Mouse (Mus musculus) cerebellum, adult 9-10 months (tissue): ENCODE data around the gene Cog1.

ENCODE experiments used
- DNase-seq: peaks from one replicate; pipeline ENCODE4 v3.0.0; 2022

The Cog1 gene

GRCm38 (mm10) chr11:113632303-113632702, 16.7 kb upstream of the Cog1 start:
- DNase-seq = no peak

- DNase-seq = no peak
Observed at GRCm38 (mm10) chr11:113633398-113633797, 15.6 kb upstream of the Cog1 start.

GRCm38 (mm10) chr11:113634699-113635121, 14.3 kb upstream of the Cog1 start:
- no peak for DNase-seq

GRCm38 (mm10) chr11:113638680-113639079, 10.3 kb upstream of the Cog1 start:
- DNase-seq = no peak

- DNase-seq = no peak
Observed at GRCm38 (mm10) chr11:113645181-113645580, 3.8 kb upstream of the Cog1 start.

- DNase-seq = peak; percentile 84
Observed at GRCm38 (mm10) chr11:113648152-113648551, 817 bp upstream of the Cog1 start.

- DNase-seq = no peak
Observed at GRCm38 (mm10) chr11:113649353-113650210, 613 bp downstream of the Cog1 start, which contains the start of gene Slc39a11. TSS of gene Slc39a11 (minus strand) at chr11:113650079.

- DNase-seq = peak; percentile 78
Observed at GRCm38 (mm10) chr11:113651206-113651906, 2.4 kb downstream of the Cog1 start.

GRCm38 (mm10) chr11:113651907-113652273, 2.9 kb downstream of the Cog1 start:
- DNase-seq = peak; percentile 73

- DNase-seq = peak; percentile 40
Observed at GRCm38 (mm10) chr11:113652516-113652915, 3.5 kb downstream of the Cog1 start.

GRCm38 (mm10) chr11:113654105-113654504, 5.1 kb downstream of the Cog1 start:
- DNase-seq = peak; percentile 51

GRCm38 (mm10) chr11:113654561-113655270, 5.7 kb downstream of the Cog1 start:
- peak; percentile 42 for DNase-seq

- DNase-seq = peak; percentile 98
Observed at GRCm38 (mm10) chr11:113656511-113656932, 7.6 kb downstream of the Cog1 start.

- peak; percentile 66 for DNase-seq
Observed at GRCm38 (mm10) chr11:113657221-113657620, 8.3 kb downstream of the Cog1 start.

GRCm38 (mm10) chr11:113658319-113658718, 9.3 kb downstream of the Cog1 start:
- DNase-seq = peak; percentile 39

- no peak for DNase-seq
Observed at GRCm38 (mm10) chr11:113658763-113659162, 9.8 kb downstream of the Cog1 start.

- DNase-seq = peak; percentile 25
Observed at GRCm38 (mm10) chr11:113660213-113660612, 11.2 kb downstream of the Cog1 start.

GRCm38 (mm10) chr11:113660940-113661339, 12.0 kb downstream of the Cog1 start:
- DNase-seq = peak; percentile 62

- DNase-seq = no peak
Observed at GRCm38 (mm10) chr11:113661835-113662351, 12.9 kb downstream of the Cog1 start.

GRCm38 (mm10) chr11:113664279-113664678, 15.3 kb downstream of the Cog1 start:
- no peak for DNase-seq

- DNase-seq = no peak
Observed at GRCm38 (mm10) chr11:113666205-113666604, 17.2 kb downstream of the Cog1 start.

GRCm38 (mm10) chr11:113666648-113667047, 17.7 kb downstream of the Cog1 start:
- DNase-seq = peak; percentile 36

- DNase-seq = peak; percentile 39
Observed at GRCm38 (mm10) chr11:113667122-113667521, 18.2 kb downstream of the Cog1 start.
